Mouse (Mus musculus): Measurements from ENCODE around the gene Gm17720. TPM values are rescaled to one million over a fixed set of nuclear protein-coding genes. Genes with fewer than 3 reads are reported as not detected.

The Gm17720 gene
- polyA plus RNA-seq (2012; rRNA removed; ENCODE audit: low replicate concordance), result not detected in 2 replicates

GRCm38 (mm10) chr8:110102653-110103052 lies at the start of gene Gm17720:
Gene Gm17720 (minus strand): TSS chr8:110102753.

DNA sequence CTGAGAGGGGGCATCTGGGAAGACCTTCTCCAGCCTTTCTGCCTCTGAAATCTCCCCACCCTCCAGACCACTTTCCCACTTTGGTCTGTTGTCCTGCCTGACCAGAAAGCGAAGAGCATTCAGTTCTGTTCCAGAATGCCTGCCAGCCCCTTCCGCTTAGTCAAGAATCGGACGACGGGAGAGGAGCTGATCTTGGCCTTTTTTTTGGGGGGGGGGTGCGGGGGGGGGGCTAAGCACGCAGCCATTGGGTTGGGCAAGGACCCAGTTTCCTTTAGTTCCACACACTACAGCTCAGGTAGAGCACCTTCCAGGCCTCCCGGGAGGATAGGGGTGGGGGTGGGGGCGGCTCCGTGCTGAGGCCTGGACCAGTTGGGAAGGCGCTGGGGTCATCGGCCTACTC lies 1.6 kb downstream of the Gm17720 start, which contains the start of gene Gm21964:
Gene Gm21964 (plus strand): TSS at position 301 of the 400 bp plus-strand sequence.

GRCm38 (mm10) chr8:110079282-110080221 lies 23.0 kb downstream of the Gm17720 start, which contains the start of gene Zfp612:
Gene Zfp612 (plus strand): TSS chr8:110079746.

DNA sequence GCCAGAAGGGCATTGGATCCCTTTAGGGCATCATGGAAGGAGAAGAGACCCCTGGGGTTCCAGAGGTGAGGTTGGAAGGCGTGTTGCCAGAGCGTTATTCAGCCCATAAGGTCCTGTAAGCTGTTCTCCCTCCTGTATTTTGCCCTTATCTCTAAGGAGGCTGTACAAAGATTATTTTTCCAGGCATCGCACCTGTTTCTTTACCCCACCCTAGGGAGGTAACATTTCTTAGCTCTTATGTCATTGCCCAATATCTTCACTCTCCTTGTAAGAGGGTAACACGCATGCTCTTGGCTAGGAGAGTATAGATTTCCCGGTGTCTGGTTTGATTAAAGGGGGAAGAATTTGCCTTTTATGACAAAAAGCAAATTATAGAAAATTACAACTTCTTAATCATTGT lies 62.9 kb downstream of the Gm17720 start, which contains the start of gene Chst4:
Gene Chst4 (minus strand): TSS at position 82 of the 400 bp plus-strand sequence.

Other genes starting within 250 kb of the Gm17720 start
- 7.1 and 10.7 TPM in 2 replicates for gene Phlpp2, start 234.2 kb downstream of the Gm17720 start, polyA plus RNA-seq (2012; rRNA removed; ENCODE audit: low replicate concordance)
- gene Marveld3, start 140.6 kb downstream of the Gm17720 start, polyA plus RNA-seq (2012; rRNA removed; ENCODE audit: low replicate concordance), result 4.6 TPM in 1 of 2 replicates, not detected in the other
- gene Tat, start 112.3 kb downstream of the Gm17720 start, polyA plus RNA-seq (2012; rRNA removed; ENCODE audit: low replicate concordance), result 0.07 and 0.33 TPM in 2 replicates
- gene Chst4, start 63.0 kb downstream of the Gm17720 start, polyA plus RNA-seq (2012; rRNA removed; ENCODE audit: low replicate concordance), result 0.60 and 6.4 TPM in 2 replicates
- 0.86 and 2.3 TPM in 2 replicates for gene Zfp612, start 23.0 kb downstream of the Gm17720 start, polyA plus RNA-seq (2012; rRNA removed; ENCODE audit: low replicate concordance)
- not detected in 2 replicates for gene Gm21964, start 1.5 kb downstream of the Gm17720 start, polyA plus RNA-seq (2012; rRNA removed; ENCODE audit: low replicate concordance)
- gene Calb2, start 65.5 kb upstream of the Gm17720 start, polyA plus RNA-seq (2012; rRNA removed; ENCODE audit: low replicate concordance), result not detected in 2 replicates
- gene Cmtr2, start 112.9 kb upstream of the Gm17720 start, polyA plus RNA-seq (2012; rRNA removed; ENCODE audit: low replicate concordance), result 2.4 and 6.6 TPM in 2 replicates
- gene Hydin, start 164.2 kb upstream of the Gm17720 start, polyA plus RNA-seq (2012; rRNA removed; ENCODE audit: low replicate concordance), result 0.30 and 0.63 TPM in 2 replicates

Measured in subcutaneous adipose tissue, adult 2 months (tissue).